Mouse (Mus musculus): ENCODE results near the gene Lrrc27.

DNA sequence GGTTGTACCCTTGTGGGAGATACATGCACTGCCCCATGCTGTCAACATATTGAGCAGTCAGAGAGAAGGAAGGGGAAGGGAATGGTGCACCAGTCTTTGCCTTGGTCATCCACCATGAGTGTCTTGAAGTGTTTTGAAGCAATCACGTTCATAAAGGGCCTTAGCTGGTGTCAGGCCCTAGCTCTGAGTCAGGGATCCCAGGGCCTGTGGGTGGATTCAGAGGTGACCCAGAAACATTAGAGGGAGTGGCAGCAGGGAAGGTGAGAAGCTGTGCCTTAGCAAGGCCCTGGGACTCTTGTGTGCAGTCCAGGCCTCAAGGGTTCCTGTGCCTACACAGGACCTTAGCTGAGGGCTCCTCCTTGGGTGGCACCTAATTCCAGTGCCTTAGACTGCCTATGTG lies 11.3 kb downstream of the Lrrc27 start:
- TF ChIP-seq POLR2A (IDR thresholded peaks at IDR 0.05; ENCODE audit: low read depth, low read length), result no peak
- TF ChIP-seq TCF12 (IDR thresholded peaks at IDR 0.05; ENCODE audit: low read depth, low read length), result no peak
- TF ChIP-seq CTCF (conservative IDR thresholded peaks at IDR 0.05 in 1 of 2, IDR thresholded peaks at IDR 0.05 in 1 of 2; ENCODE audit: low read depth in 2 of 2, low read length in 2 of 2), result no peak
- no peak for TF ChIP-seq POLR2AphosphoS2 (IDR thresholded peaks at IDR 0.05; ENCODE audit: low read depth, low read length)
- TF ChIP-seq ZMIZ1 (IDR thresholded peaks at IDR 0.05; ENCODE audit: low read depth, low read length), result no peak

Measured in CH12.LX (cell line).